Mouse (Mus musculus) heart, embryonic 14.5 days (tissue): Measurements from ENCODE around the gene Uba52. TPM values are rescaled to one million over a fixed set of nuclear protein-coding genes. Genes with fewer than 3 reads are reported as not detected.

Source experiments
- ATAC-seq: fragments of 200-750 bp; cut with Nextera tagmentation; 2 replicates; pipeline ENCODE4 v1.8.0; 2017; ENCODE audit warnings: low read depth, moderate TSS enrichment; ENCODE audit not compliant: insufficient number of reproducible peaks, insufficient read depth, low FRiP score
- H3K27ac ChIP-seq, 2 experiments: fragments of 200-500 bp in 1 of 2; fragments of 300-500 bp in 1 of 2; sonication (generic) in 1 of 2; replicated peaks in 1 of 2; 2 replicates each; pipeline ENCODE4 v1.5.1; 2012 to 2014; ENCODE audit warnings: low read depth in 2 of 2, low read length in 2 of 2, control low read depth in 1 of 2, mild to moderate bottlenecking in 1 of 2, mixed read lengths in 1 of 2; ENCODE audit not compliant: control insufficient read depth in 1 of 2, insufficient read depth in 1 of 2
- H3K27me3 ChIP-seq: fragments of 300-500 bp; sonication (generic); 2 replicates; pipeline ENCODE4 v1.6.1; 2014; ENCODE audit warnings: mild to moderate bottlenecking, low read length, control low read depth; ENCODE audit not compliant: control insufficient read depth, insufficient read depth
- H3K36me3 ChIP-seq: fragments of 300-500 bp; sonication (generic); 2 replicates; pipeline ENCODE4 v1.6.1; 2014; ENCODE audit warnings: mild to moderate bottlenecking, control low read depth, low read length, mixed read lengths; ENCODE audit not compliant: control insufficient read depth, insufficient read depth
- H3K4me1 ChIP-seq, 2 experiments: fragments of 200-500 bp in 1 of 2; fragments of 300-500 bp in 1 of 2; sonication (generic) in 1 of 2; 2 replicates each; pipeline ENCODE4 v1.6.1; 2012 to 2014; ENCODE audit warnings: low read length in 2 of 2, control low read depth in 1 of 2, mixed read lengths in 1 of 2; ENCODE audit not compliant: control insufficient read depth in 2 of 2, insufficient read depth in 2 of 2
- H3K4me2 ChIP-seq: fragments of 300-500 bp; sonication (generic); 2 replicates; pipeline ENCODE4 v1.6.1; 2014; ENCODE audit warnings: mild to moderate bottlenecking, low read length
- H3K4me3 ChIP-seq, 2 experiments: fragments of 200-500 bp in 1 of 2; fragments of 300-500 bp in 1 of 2; sonication (generic) in 1 of 2; 2 replicates each; pipeline ENCODE4 v1.5.1; 2012 to 2014; ENCODE audit warnings: low read length in 2 of 2, mild to moderate bottlenecking in 2 of 2, control low read depth in 1 of 2, low read depth in 1 of 2, moderate library complexity in 1 of 2; ENCODE audit not compliant: control insufficient read depth in 1 of 2, insufficient read depth in 1 of 2
- H3K9ac ChIP-seq: fragments of 300-500 bp; sonication (generic); 2 replicates; pipeline ENCODE4 v1.6.1; 2014; ENCODE audit warnings: mild to moderate bottlenecking, low read length
- H3K9me3 ChIP-seq: fragments of 300-500 bp; sonication (generic); 2 replicates; pipeline ENCODE4 v1.6.1; 2016; ENCODE audit warnings: low read length, control low read depth; ENCODE audit not compliant: control insufficient read depth
- WGBS: fragments of 180-500 bp; shearing (Covaris S2); extraction: QIAGEN DNeasy Blood & Tissue Kit; methylation state at CpG from one replicate; pipeline ENCODE4 v1.1.7; 2014; 5-methylcytosine and 5-hydroxymethylcytosine counted together
- polyA plus RNA-seq: library from polyadenylated mRNA; unstranded; fragments of >200 nt; fragmentation: Nextera tagmentation; extraction: Ambion mirVana; gene quantifications from 2 replicates; pipeline ENCODE4 v1.2.1, GENCODE M21; 2014

Uba52 gene
- polyA plus RNA-seq, 1 experiment from 2014 or later = 1,040 TPM

GRCm38 (mm10) chr8:70466771-70467170, 43.8 kb downstream of the Uba52 start:
- peaks cover 46 to 47% of the 10 kb centered on the region in 2 experiments for H3K4me1 ChIP-seq
- 44% methylated on average over 11 of the region's 11 CpGs for WGBS

GRCm38 (mm10) chr8:70466305-70466704, 44.3 kb downstream of the Uba52 start:
- no peak for ATAC-seq

More at GRCm38 (mm10) chr8:70466771-70467170, 43.8 kb downstream of the Uba52 start:
- Histone ChIP-seq H3K9ac (no peak overlapping the region), H3K36me3 (no peaks in the 10 kb centered on the region), H3K4me2 (no peak overlapping the region), H3K27me3 (no peaks in the 10 kb centered on the region), H3K4me3 (no peak overlapping the region), H3K27ac (no peak overlapping the region), H3K9me3 (no peaks in the 10 kb centered on the region)
- no peak for ATAC-seq

GRCm38 (mm10) chr8:70465701-70466100, 44.9 kb downstream of the Uba52 start:
- H3K4me2 ChIP-seq = no peak overlapping the region
- no peaks in the 10 kb centered on the region for H3K9me3 ChIP-seq
- no peak for ATAC-seq
- no peak overlapping the region for H3K9ac ChIP-seq
- H3K27ac ChIP-seq = no peak overlapping the region
- peaks cover 51 to 57% of the 10 kb centered on the region in 2 experiments for H3K4me1 ChIP-seq
- WGBS = 95% methylated on average over 4 of the region's 4 CpGs
- no peak overlapping the region for H3K4me3 ChIP-seq
- H3K27me3 ChIP-seq = no peaks in the 10 kb centered on the region
- H3K36me3 ChIP-seq = no peaks in the 10 kb centered on the region

More at GRCm38 (mm10) chr8:70466305-70466704, 44.3 kb downstream of the Uba52 start:
- H3K4me2 ChIP-seq = no peak overlapping the region
- 81% methylated on average over 4 of the region's 4 CpGs for WGBS
- no peak overlapping the region for H3K4me3 ChIP-seq
- H3K9ac ChIP-seq = no peak overlapping the region
- H3K36me3 ChIP-seq = no peaks in the 10 kb centered on the region
- H3K4me1 ChIP-seq = peaks cover 50 to 51% of the 10 kb centered on the region in 2 experiments
- no peaks in the 10 kb centered on the region for H3K9me3 ChIP-seq
- H3K27ac ChIP-seq = no peak overlapping the region
- no peaks in the 10 kb centered on the region for H3K27me3 ChIP-seq

- peaks cover 48 to 51% of the 10 kb centered on the region in 2 experiments for H3K4me1 ChIP-seq
- no peaks in the 10 kb centered on the region for H3K36me3 ChIP-seq
- H3K27ac ChIP-seq = no peak overlapping the region
- WGBS = 83% methylated on average over 6 of the region's 6 CpGs
- no peaks in the 10 kb centered on the region for H3K9me3 ChIP-seq
- ATAC-seq = no peak
- H3K4me3 ChIP-seq = no peak overlapping the region
- no peaks in the 10 kb centered on the region for H3K27me3 ChIP-seq
- H3K9ac ChIP-seq = no peak overlapping the region
- H3K4me2 ChIP-seq = no peak overlapping the region
These were observed 46.4 kb downstream of the Uba52 start for GRCm38 (mm10) chr8:70464162-70464561.

GRCm38 (mm10) chr8:70463306-70463705, 47.3 kb downstream of the Uba52 start:
- Histone ChIP-seq H3K4me3 (no peak overlapping the region), H3K36me3 (no peaks in the 10 kb centered on the region), H3K4me2 (no peak overlapping the region), H3K9me3 (no peaks in the 10 kb centered on the region), H3K4me1 (peaks cover 41 to 42% of the 10 kb centered on the region in 2 experiments), H3K27ac (no peak overlapping the region), H3K9ac (no peak overlapping the region), H3K27me3 (no peaks in the 10 kb centered on the region)
- 72% methylated on average over 4 of the region's 4 CpGs for WGBS
- no peak for ATAC-seq

GRCm38 (mm10) chr8:70462516-70462813, 48.1 kb downstream of the Uba52 start:
- Histone ChIP-seq H3K9me3 (no peaks in the 10 kb centered on the region), H3K4me3 (no peak overlapping the region), H3K27ac (no peak overlapping the region), H3K9ac (no peak overlapping the region), H3K4me2 (no peak overlapping the region), H3K27me3 (no peaks in the 10 kb centered on the region), H3K4me1 (peaks cover 33 to 34% of the 10 kb centered on the region in 2 experiments), H3K36me3 (no peaks in the 10 kb centered on the region)
- 95% methylated on average over 8 of the region's 8 CpGs for WGBS
- no peak for ATAC-seq

GRCm38 (mm10) chr8:70461765-70462515, 48.7 kb downstream of the Uba52 start:
- peak overlapping the region; percentile 25; the same call in 1 of the 2 replicates for H3K9ac ChIP-seq
- no peaks in the 10 kb centered on the region for H3K27me3 ChIP-seq
- no peaks in the 10 kb centered on the region for H3K9me3 ChIP-seq
- no peak for ATAC-seq
- peaks cover 28% of the 10 kb centered on the region in 2 experiments for H3K4me1 ChIP-seq
- no peaks in the 10 kb centered on the region for H3K36me3 ChIP-seq
- WGBS = 70% methylated on average over 16 of the region's 16 CpGs
- no peak overlapping the region for H3K27ac ChIP-seq
- H3K4me2 ChIP-seq = no peak overlapping the region
- H3K4me3 ChIP-seq = no peak overlapping the region

GRCm38 (mm10) chr8:70460606-70461005, 50.0 kb downstream of the Uba52 start:
- Histone ChIP-seq H3K4me2 (no peak overlapping the region), H3K27me3 (no peaks in the 10 kb centered on the region), H3K4me3 (no peak overlapping the region), H3K9ac (no peak overlapping the region), H3K4me1 (peaks cover 21% of the 10 kb centered on the region in 2 experiments; a peak in 3 of 4 replicates), H3K36me3 (no peaks in the 10 kb centered on the region), H3K27ac (0 out of 4 replicates have a peak overlapping the region, but pooled peaks have one; percentile 2 to 5), H3K9me3 (no peaks in the 10 kb centered on the region)
- 39% methylated on average over 9 of the region's 9 CpGs for WGBS
- ATAC-seq = peak; percentile 55
